Mouse (Mus musculus) spleen, adult 2 months (tissue): Measurements from ENCODE around the gene Arf3.

Experiments used
- CTCF ChIP-seq: fragments of 200-500 bp; IDR thresholded peaks from 2 replicates; pipeline ENCODE4 v1.5.1; 2011; ENCODE audit warnings: mild to moderate bottlenecking, inconsistent platforms; ENCODE audit not compliant: insufficient read depth, insufficient read length, insufficient replicate concordance; ENCODE audit errors: extremely low read depth
- POLR2A ChIP-seq: fragments of 200-500 bp; IDR thresholded peaks from 2 replicates; pipeline ENCODE4 v1.6.1; 2011; ENCODE audit warnings: low read depth, low read length, inconsistent platforms

DNA sequence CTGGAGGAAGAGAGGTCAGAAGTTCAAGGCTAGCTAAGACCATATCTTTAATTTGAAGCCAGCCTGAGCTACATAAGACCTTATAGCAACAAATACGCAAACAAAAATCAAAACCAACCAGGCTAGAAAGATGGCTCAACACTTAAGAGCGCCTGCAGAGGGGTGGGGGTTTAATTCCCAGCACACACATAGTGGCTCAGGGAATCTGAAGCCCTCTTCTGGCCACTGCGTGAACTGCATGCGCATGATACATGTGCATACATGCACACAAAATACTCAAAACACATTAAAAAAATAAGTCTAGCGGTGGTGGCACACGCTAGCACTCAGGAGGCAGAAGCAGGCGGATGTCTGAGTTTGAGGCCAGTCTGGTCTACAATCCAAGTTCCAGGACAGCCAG is 22.7 kb upstream of the Arf3 start:
- TF ChIP-seq CTCF (no peak), POLR2A (no peak)
